Mouse (Mus musculus) kidney, postnatal 0 days (tissue): ENCODE measurements around the gene Sdk2. TPM values are rescaled to one million over a fixed set of nuclear protein-coding genes. Genes with fewer than 3 reads are reported as not detected.

ENCODE experiments used
- ATAC-seq: fragments of 200-750 bp; cut with Nextera tagmentation; replicated peaks from 2 replicates; pipeline ENCODE4 v1.8.0; 2017; ENCODE audit warnings: low read depth, moderate number of reproducible peaks, moderate TSS enrichment, moderate library complexity; ENCODE audit not compliant: low FRiP score
- DNase-seq: peaks from one replicate; pipeline ENCODE4 v3.0.0-alpha.2; 2016; ENCODE audit warnings: low spot score
- H3K27ac ChIP-seq: fragments of 300-500 bp; sonication (generic); 2 replicates; pipeline ENCODE4 v1.5.1; 2014; ENCODE audit warnings: mild to moderate bottlenecking
- H3K27me3 ChIP-seq: fragments of 300-500 bp; sonication (generic); 2 replicates; pipeline ENCODE4 v1.6.1; 2014; ENCODE audit warnings: low read length, mixed read lengths; ENCODE audit not compliant: insufficient read depth
- H3K36me3 ChIP-seq: fragments of 300-500 bp; sonication (generic); 2 replicates; pipeline ENCODE4 v1.6.1; 2014; ENCODE audit warnings: low read length, mixed read lengths; ENCODE audit not compliant: insufficient read depth
- H3K4me1 ChIP-seq: fragments of 300-500 bp; sonication (generic); replicated peaks from 2 replicates; pipeline ENCODE4 v1.6.1; 2014; ENCODE audit warnings: antibody characterized with exemption, low read length, mixed read lengths; ENCODE audit not compliant: insufficient read depth
- H3K4me2 ChIP-seq: fragments of 300-500 bp; sonication (generic); 2 replicates; pipeline ENCODE4 v1.6.1; 2014; ENCODE audit warnings: mild to moderate bottlenecking, low read length, moderate library complexity, mixed read lengths
- H3K4me3 ChIP-seq: fragments of 300-500 bp; sonication (generic); replicated peaks from 2 replicates; pipeline ENCODE4 v1.5.1; 2014; ENCODE audit warnings: low read depth, low read length
- H3K9ac ChIP-seq: fragments of 300-500 bp; sonication (generic); 2 replicates; pipeline ENCODE4 v1.6.1; 2014; ENCODE audit warnings: low read depth, low read length
- H3K9me3 ChIP-seq: fragments of 300-500 bp; sonication (generic); replicated peaks from 2 replicates; pipeline ENCODE4 v1.6.1; 2016; ENCODE audit warnings: low read length, inconsistent platforms, mixed read lengths
- CTCF ChIP-seq: IDR thresholded peaks from 2 replicates; pipeline ENCODE4 v1.5.1; 2016; ENCODE audit warnings: antibody characterized with exemption, low read depth, mild to moderate bottlenecking, moderate library complexity
- WGBS: fragments of 180-500 bp; shearing (Covaris S2); extraction: QIAGEN DNeasy Blood & Tissue Kit; methylation state at CpG from one replicate; pipeline ENCODE4 v1.1.7; 2014; 5-methylcytosine and 5-hydroxymethylcytosine counted together
- polyA plus RNA-seq: library from polyadenylated mRNA; unstranded; fragments of >200 nt; fragmentation: Nextera tagmentation; extraction: Ambion mirVana; gene quantifications from 2 replicates; pipeline ENCODE4 v1.2.1, GENCODE M21; 2015

The Sdk2 gene
- 1.6 and 2.2 TPM in 2 replicates for polyA plus RNA-seq

DNA sequence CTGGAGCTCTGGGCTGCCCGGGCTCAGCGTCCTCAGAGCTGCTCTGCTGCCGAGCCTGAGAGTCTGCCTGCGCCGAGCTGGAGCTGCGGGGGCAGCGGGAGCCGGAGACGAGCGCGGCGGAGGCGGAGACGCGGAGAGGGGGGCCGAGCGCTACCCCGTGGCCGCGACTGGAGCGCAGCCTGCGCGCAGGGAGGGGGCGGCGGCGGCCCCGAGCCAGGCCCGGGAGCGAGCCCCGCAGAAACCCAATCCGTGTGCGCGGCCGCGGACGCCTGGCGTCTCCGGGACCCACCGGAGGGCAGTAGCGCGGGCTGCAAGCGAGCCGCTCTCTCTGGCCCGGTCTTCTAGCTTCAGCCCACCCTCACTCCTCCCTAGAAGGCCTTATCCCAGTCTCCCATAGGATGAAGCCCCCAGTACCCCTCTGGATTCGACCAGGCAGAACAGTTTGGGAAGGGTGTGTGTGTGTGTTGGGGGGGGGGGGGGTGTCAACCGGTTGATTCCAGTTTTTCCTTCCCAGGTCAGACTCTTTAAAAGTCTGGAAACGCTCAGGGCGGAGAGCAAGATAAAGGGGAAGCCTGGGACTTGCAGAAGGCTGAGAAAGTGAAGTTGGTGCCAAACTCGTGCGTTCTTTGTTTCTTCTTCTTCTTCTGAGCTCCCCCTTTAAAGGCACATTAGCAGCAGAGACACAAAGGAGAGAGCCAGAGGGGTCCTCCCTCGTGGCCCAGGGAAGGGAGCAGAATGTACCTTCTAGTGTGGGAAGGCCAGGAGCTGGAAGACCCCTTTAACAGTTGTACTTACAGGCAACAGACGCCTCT is at the start of gene Sdk2:
TSS of gene Sdk2 (minus strand) at position 96 of the 812 bp plus-strand sequence.
- Histone ChIP-seq H3K4me2 (peak within 1 kb of the TSS; percentile 98), H3K4me3 (peak within 1 kb of the TSS; percentile 57), H3K36me3 (no peaks in the 10 kb centered on the region), H3K27ac (peak within 1 kb of the TSS; percentile 58), H3K9me3 (no peaks in the 10 kb centered on the region), H3K27me3 (peaks cover 17% of the 10 kb centered on the region; the same call in 1 of the 2 replicates), H3K4me1 (peaks cover 16% of the 10 kb centered on the region; the same call in 1 of the 2 replicates), H3K9ac (peak within 1 kb of the TSS; percentile 63)
- no peak for TF ChIP-seq CTCF
- WGBS: 2% methylated on average over 48 of the region's 52 CpGs
- peak; percentile 89 for DNase-seq
- ATAC-seq: peak; percentile 58

DNA sequence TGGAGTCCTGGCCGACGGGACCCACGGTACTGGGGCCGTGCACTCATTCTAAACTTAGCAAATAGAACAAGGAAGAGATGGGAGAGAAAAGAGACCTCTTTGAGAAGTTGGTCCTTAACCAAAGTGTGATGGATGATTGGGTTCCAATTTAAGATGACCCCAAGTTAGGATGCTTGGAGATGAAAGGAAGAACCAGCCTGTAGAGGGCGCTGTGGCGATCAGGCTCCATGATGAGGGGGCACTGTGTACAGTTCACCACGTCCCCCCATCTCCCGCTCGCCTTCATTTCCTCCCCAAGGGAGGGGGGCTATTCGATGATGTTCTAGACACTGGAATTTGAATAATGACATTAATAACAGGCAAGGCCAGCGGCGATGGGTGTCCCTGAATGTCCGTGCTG is 48.2 kb upstream of the Sdk2 start:
- no peak overlapping the region for H3K4me2 ChIP-seq
- no peak overlapping the region for H3K9ac ChIP-seq
- H3K4me3 ChIP-seq: no peak overlapping the region
- no peak for TF ChIP-seq CTCF
- H3K4me1 ChIP-seq: no peaks in the 10 kb centered on the region
- H3K36me3 ChIP-seq: no peaks in the 10 kb centered on the region
- no peak overlapping the region for H3K27ac ChIP-seq
- no peak for DNase-seq
- 85% methylated on average over 13 of the region's 13 CpGs for WGBS
- H3K9me3 ChIP-seq: no peaks in the 10 kb centered on the region
- ATAC-seq: no peak
- no peaks in the 10 kb centered on the region for H3K27me3 ChIP-seq

DNA sequence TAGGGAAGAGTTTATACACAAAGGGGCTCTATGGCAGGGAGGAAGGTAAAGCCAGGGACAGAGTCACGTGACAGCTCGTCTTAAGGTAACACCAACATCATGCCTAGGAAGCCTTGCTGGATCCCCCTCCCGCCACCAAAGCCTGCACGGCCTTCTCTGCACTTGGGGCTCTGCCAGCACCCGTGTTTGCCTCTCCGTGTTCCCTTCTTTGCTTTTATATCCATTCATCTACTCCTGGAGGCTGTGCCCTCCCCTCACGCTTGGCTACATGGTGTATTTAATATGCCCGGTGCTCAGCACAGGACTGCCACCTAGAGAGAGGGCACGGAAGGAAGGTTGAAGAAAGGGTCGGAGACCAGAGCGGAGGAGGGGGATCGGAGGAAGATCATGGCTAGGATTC is 47.8 kb upstream of the Sdk2 start:
- H3K9me3 ChIP-seq: no peaks in the 10 kb centered on the region
- H3K27ac ChIP-seq: no peak overlapping the region
- H3K4me2 ChIP-seq: no peak overlapping the region
- no peaks in the 10 kb centered on the region for H3K27me3 ChIP-seq
- no peak for DNase-seq
- TF ChIP-seq CTCF: peak; percentile 8; the same call in 1 of the 2 replicates
- H3K4me3 ChIP-seq: no peak overlapping the region
- H3K4me1 ChIP-seq: no peaks in the 10 kb centered on the region
- 71% methylated on average over 12 of the region's 12 CpGs for WGBS
- H3K36me3 ChIP-seq: no peaks in the 10 kb centered on the region
- no peak for ATAC-seq
- H3K9ac ChIP-seq: no peak overlapping the region

DNA sequence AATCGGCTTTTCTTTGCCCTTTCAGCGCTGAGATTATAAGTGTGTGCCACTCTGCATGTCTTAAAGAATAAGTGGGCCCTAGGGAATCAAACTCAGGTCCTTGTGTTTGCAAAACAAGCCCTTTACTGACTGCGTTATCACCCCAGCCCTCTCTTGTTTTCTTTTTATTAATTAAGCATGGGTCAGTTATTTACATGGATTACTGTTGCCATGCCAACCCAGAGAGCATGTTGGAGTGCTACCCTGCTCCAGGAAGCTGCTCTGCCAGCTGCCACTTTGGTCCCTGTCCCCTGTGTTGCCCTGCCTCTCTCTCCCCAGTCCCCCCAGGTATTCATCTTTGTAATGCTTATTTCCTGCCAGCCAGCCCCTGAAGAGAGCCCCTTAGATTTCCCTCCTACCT is 44.0 kb upstream of the Sdk2 start:
- Histone ChIP-seq H3K27ac (no peak overlapping the region), H3K36me3 (no peaks in the 10 kb centered on the region), H3K4me3 (no peak overlapping the region), H3K9ac (no peak overlapping the region), H3K9me3 (no peaks in the 10 kb centered on the region), H3K4me2 (no peak overlapping the region), H3K27me3 (no peaks in the 10 kb centered on the region), H3K4me1 (no peaks in the 10 kb centered on the region)
- WGBS: 75% methylated on average over 3 of the region's 3 CpGs
- ATAC-seq (no peak), DNase-seq (no peak)
- no peak for TF ChIP-seq CTCF

DNA sequence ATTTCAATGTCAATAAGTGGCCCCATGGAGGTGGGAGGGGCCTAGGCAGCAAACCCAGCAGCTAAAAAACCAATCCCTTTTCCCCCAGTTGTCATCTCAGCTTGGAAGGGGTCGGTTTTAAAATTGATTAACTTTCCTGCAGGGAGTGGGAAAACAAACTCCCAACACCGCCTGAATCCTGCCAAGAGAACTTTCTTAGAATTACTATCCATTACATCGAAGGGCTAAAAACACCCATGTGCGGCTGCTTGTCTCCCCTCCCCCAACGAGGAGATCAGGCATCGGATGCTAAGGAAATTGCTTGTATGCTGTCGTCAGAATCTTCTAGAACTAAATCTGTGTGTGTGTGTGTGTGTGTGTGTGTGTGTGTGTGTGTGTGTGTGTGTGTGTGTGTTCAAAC is 26.8 kb upstream of the Sdk2 start:
- ATAC-seq (no peak), DNase-seq (peak; percentile 71)
- WGBS: 20% methylated on average over 7 of the region's 7 CpGs
- no peak for TF ChIP-seq CTCF
- H3K27me3 ChIP-seq: no peaks in the 10 kb centered on the region
- H3K36me3 ChIP-seq: no peaks in the 10 kb centered on the region
- no peak overlapping the region for H3K4me3 ChIP-seq
- H3K27ac ChIP-seq: no peak overlapping the region
- H3K4me2 ChIP-seq: no peak overlapping the region
- H3K4me1 ChIP-seq: no peaks in the 10 kb centered on the region
- H3K9ac ChIP-seq: no peak overlapping the region
- no peaks in the 10 kb centered on the region for H3K9me3 ChIP-seq

DNA sequence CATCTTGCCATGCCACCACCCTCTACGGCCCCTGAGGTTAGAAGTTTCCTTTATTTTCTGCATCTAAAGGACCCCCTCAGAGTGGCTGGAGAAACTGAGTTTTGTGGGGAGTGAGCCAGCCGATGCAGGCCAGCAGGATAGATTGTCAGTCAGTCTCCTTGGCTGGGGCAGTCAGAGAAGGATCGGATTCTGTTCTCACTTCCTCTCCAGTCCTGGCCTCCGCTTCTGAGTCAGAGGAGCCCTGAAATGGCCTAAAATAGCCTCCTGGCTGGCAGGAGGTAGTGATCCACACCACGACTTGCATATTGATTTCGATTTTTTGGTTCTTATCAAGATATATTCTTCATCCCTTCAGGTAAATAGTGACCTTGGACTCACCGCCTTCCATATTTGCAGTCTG is 26.3 kb upstream of the Sdk2 start:
- no peak for TF ChIP-seq CTCF
- no peak overlapping the region for H3K27ac ChIP-seq
- no peaks in the 10 kb centered on the region for H3K36me3 ChIP-seq
- DNase-seq (no peak), ATAC-seq (no peak)
- no peak overlapping the region for H3K4me3 ChIP-seq
- H3K4me2 ChIP-seq: no peak overlapping the region
- H3K27me3 ChIP-seq: no peaks in the 10 kb centered on the region
- H3K4me1 ChIP-seq: no peaks in the 10 kb centered on the region
- no peak overlapping the region for H3K9ac ChIP-seq
- WGBS: 44% methylated on average over 7 of the region's 7 CpGs
- H3K9me3 ChIP-seq: no peaks in the 10 kb centered on the region
